Mouse (Mus musculus): ENCODE measurements around the gene Prkcb. TPM values are rescaled to one million over a fixed set of nuclear protein-coding genes. Genes with fewer than 3 reads are reported as not detected.

Prkcb gene
- polyA plus RNA-seq, 1 experiment: 17.8 TPM

DNA sequence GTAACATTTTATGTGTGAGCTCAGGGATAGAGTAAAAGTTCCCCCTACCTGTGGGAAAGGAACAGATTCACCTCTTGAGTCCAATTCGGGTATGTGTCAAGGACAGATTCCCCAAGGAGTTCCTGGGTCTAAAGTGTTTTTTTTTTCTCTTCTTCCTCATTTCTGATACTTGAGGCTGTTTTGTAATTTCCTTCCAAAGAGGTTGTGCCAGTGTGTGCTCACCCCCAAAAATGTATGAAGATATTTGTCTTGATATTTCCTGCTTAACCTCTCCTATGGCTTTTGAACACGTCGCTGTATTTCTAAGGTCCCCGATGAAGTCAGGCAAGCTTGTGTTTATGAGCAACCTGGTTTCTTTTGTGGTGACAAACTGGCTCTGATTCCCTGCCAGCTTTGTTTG lies 30.0 kb upstream of the Prkcb start:
- no peaks in the 10 kb centered on the region for H3K36me3 ChIP-seq (ENCODE audit: control insufficient read depth, insufficient read depth)
- TF ChIP-seq CTCF (IDR thresholded peaks at IDR 0.05; ENCODE audit: control insufficient read depth, insufficient read depth, insufficient read length) (no peak), MYOD1 (IDR thresholded peaks at IDR 0.05; ENCODE audit: control insufficient read depth, insufficient read length, low read depth) (no peak), CEBPB (IDR thresholded peaks at IDR 0.05; ENCODE audit: low read depth) (no peak), MYOG (IDR thresholded peaks at IDR 0.05; ENCODE audit: control insufficient read depth, extremely low read depth, insufficient read length) (no peak), MAX (IDR thresholded peaks at IDR 0.05) (no peak), FOSL1 (IDR thresholded peaks at IDR 0.05; ENCODE audit: insufficient read depth, low read length, poor library complexity, severe bottlenecking) (no peak), USF1 (IDR thresholded peaks at IDR 0.05; ENCODE audit: low read depth) (no peak)
- no peak overlapping the region for H3ac ChIP-seq (ENCODE audit: control insufficient read depth, insufficient read length, low read depth)
- H3K79me3 ChIP-seq (ENCODE audit: low read depth): no peaks in the 10 kb centered on the region
- H3K27me3 ChIP-seq (ENCODE audit: control insufficient read depth, insufficient read depth, insufficient read length): no peaks in the 10 kb centered on the region
- H3K4me3 ChIP-seq (ENCODE audit: insufficient read depth, poor library complexity, severe bottlenecking): no peak overlapping the region
- H3K79me2 ChIP-seq (ENCODE audit: control insufficient read depth, insufficient read depth): no peaks in the 10 kb centered on the region

DNA sequence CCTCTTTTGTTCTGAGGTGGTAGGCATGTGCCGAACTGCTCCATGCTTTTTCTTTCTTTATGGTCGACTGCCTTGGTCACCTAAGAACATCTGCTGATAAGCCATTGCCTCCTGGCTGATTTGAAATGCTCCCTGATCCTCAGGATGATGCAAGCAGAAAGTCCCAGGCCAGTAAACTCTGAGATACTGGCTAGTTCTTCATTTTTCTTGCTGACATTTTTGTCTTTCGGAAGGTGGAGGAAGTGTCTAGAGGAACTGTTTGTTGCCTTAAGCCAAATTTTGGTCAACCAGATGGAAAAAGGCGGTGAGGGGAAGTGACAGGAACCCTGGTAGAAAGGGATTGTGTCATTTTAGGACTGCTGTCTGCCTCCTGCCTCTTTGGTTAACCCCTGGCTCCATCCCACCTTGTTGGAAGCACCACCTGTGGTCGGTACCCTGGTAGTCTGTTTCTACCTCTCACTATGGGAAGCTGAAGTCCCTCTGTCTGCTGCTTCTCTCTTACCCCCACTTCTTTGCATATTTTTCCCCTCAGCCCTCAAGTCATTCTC lies 28.4 kb upstream of the Prkcb start:
- TF ChIP-seq MAX (IDR thresholded peaks at IDR 0.05): no peak
- TF ChIP-seq CTCF (IDR thresholded peaks at IDR 0.05; ENCODE audit: control insufficient read depth, insufficient read depth, insufficient read length): no peak
- no peak for TF ChIP-seq FOSL1 (IDR thresholded peaks at IDR 0.05; ENCODE audit: insufficient read depth, low read length, poor library complexity, severe bottlenecking)
- no peak for TF ChIP-seq MYOD1 (IDR thresholded peaks at IDR 0.05; ENCODE audit: control insufficient read depth, insufficient read length, low read depth)
- TF ChIP-seq CEBPB (IDR thresholded peaks at IDR 0.05; ENCODE audit: low read depth): no peak
- TF ChIP-seq MYOG (IDR thresholded peaks at IDR 0.05; ENCODE audit: control insufficient read depth, extremely low read depth, insufficient read length): no peak
- Histone ChIP-seq H3K79me2 (ENCODE audit: control insufficient read depth, insufficient read depth) (no peaks in the 10 kb centered on the region), H3K79me3 (ENCODE audit: low read depth) (no peaks in the 10 kb centered on the region), H3K36me3 (ENCODE audit: control insufficient read depth, insufficient read depth) (no peaks in the 10 kb centered on the region), H3ac (ENCODE audit: control insufficient read depth, insufficient read length, low read depth) (no peak overlapping the region), H3K4me3 (ENCODE audit: insufficient read depth, poor library complexity, severe bottlenecking) (no peak overlapping the region), H3K27me3 (ENCODE audit: control insufficient read depth, insufficient read depth, insufficient read length) (no peaks in the 10 kb centered on the region)

- Histone ChIP-seq H3ac (ENCODE audit: control insufficient read depth, insufficient read length, low read depth) (no peak overlapping the region), H3K4me3 (ENCODE audit: insufficient read depth, poor library complexity, severe bottlenecking) (no peak overlapping the region), H3K79me3 (ENCODE audit: low read depth) (no peaks in the 10 kb centered on the region), H3K79me2 (ENCODE audit: control insufficient read depth, insufficient read depth) (no peaks in the 10 kb centered on the region), H3K36me3 (ENCODE audit: control insufficient read depth, insufficient read depth) (no peaks in the 10 kb centered on the region), H3K27me3 (ENCODE audit: control insufficient read depth, insufficient read depth, insufficient read length) (no peaks in the 10 kb centered on the region)
- TF ChIP-seq FOSL1 (IDR thresholded peaks at IDR 0.05; ENCODE audit: insufficient read depth, low read length, poor library complexity, severe bottlenecking) (no peak), MYOD1 (IDR thresholded peaks at IDR 0.05; ENCODE audit: control insufficient read depth, insufficient read length, low read depth) (no peak), CTCF (IDR thresholded peaks at IDR 0.05; ENCODE audit: control insufficient read depth, insufficient read depth, insufficient read length) (no peak), CEBPB (IDR thresholded peaks at IDR 0.05; ENCODE audit: low read depth) (no peak), MYOG (IDR thresholded peaks at IDR 0.05; ENCODE audit: control insufficient read depth, extremely low read depth, insufficient read length) (no peak), USF1 (IDR thresholded peaks at IDR 0.05; ENCODE audit: low read depth) (no peak), MAX (IDR thresholded peaks at IDR 0.05) (no peak)
These were observed 19.5 kb upstream of the Prkcb start for GRCm38 (mm10) chr7:122268983-122269486.

DNA sequence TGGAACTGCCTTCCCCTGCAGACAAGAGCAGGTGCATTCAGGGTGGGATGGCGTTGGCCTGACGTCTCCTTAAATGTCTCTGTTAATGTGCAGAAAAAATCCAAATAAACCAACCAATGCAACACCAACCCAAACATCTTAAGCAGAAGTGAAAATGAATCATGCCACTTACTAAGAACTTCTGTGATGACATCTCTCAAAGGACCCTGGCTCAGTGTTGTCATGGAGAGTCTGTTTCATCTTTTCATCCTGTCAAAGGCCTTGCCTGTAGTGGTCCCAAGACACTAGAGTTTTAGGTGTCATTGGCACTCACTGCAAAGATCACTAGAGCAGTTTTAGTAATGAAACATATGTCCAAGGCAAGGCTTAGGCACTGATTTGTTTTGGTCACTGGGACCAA lies 16.2 kb upstream of the Prkcb start:
- H3K27me3 ChIP-seq (ENCODE audit: control insufficient read depth, insufficient read depth, insufficient read length): no peaks in the 10 kb centered on the region
- no peaks in the 10 kb centered on the region for H3K79me3 ChIP-seq (ENCODE audit: low read depth)
- H3K4me3 ChIP-seq (ENCODE audit: insufficient read depth, poor library complexity, severe bottlenecking): no peak overlapping the region
- H3K36me3 ChIP-seq (ENCODE audit: control insufficient read depth, insufficient read depth): no peaks in the 10 kb centered on the region
- H3K79me2 ChIP-seq (ENCODE audit: control insufficient read depth, insufficient read depth): no peaks in the 10 kb centered on the region
- H3ac ChIP-seq (ENCODE audit: control insufficient read depth, insufficient read length, low read depth): no peak overlapping the region
- TF ChIP-seq CTCF (IDR thresholded peaks at IDR 0.05; ENCODE audit: control insufficient read depth, insufficient read depth, insufficient read length): no peak
- no peak for TF ChIP-seq MYOG (IDR thresholded peaks at IDR 0.05; ENCODE audit: control insufficient read depth, extremely low read depth, insufficient read length)
- no peak for TF ChIP-seq CEBPB (IDR thresholded peaks at IDR 0.05; ENCODE audit: low read depth)
- TF ChIP-seq MYOD1 (IDR thresholded peaks at IDR 0.05; ENCODE audit: control insufficient read depth, insufficient read length, low read depth): no peak
- no peak for TF ChIP-seq USF1 (IDR thresholded peaks at IDR 0.05; ENCODE audit: low read depth)

- Histone ChIP-seq H3K79me3 (ENCODE audit: low read depth) (no peaks in the 10 kb centered on the region), H3K36me3 (ENCODE audit: control insufficient read depth, insufficient read depth) (no peaks in the 10 kb centered on the region), H3ac (ENCODE audit: control insufficient read depth, insufficient read length, low read depth) (no peak overlapping the region), H3K4me3 (ENCODE audit: insufficient read depth, poor library complexity, severe bottlenecking) (no peak overlapping the region), H3K27me3 (ENCODE audit: control insufficient read depth, insufficient read depth, insufficient read length) (no peaks in the 10 kb centered on the region), H3K79me2 (ENCODE audit: control insufficient read depth, insufficient read depth) (no peaks in the 10 kb centered on the region)
- no peak for TF ChIP-seq FOSL1 (IDR thresholded peaks at IDR 0.05; ENCODE audit: insufficient read depth, low read length, poor library complexity, severe bottlenecking)
- no peak for TF ChIP-seq USF1 (IDR thresholded peaks at IDR 0.05; ENCODE audit: low read depth)
- TF ChIP-seq CEBPB (IDR thresholded peaks at IDR 0.05; ENCODE audit: low read depth): no peak
- TF ChIP-seq MYOG (IDR thresholded peaks at IDR 0.05; ENCODE audit: control insufficient read depth, extremely low read depth, insufficient read length): no peak
- TF ChIP-seq MYOD1 (IDR thresholded peaks at IDR 0.05; ENCODE audit: control insufficient read depth, insufficient read length, low read depth): no peak
- TF ChIP-seq CTCF (IDR thresholded peaks at IDR 0.05; ENCODE audit: control insufficient read depth, insufficient read depth, insufficient read length): no peak
- TF ChIP-seq MAX (IDR thresholded peaks at IDR 0.05): no peak
These were observed 9.0 kb upstream of the Prkcb start for GRCm38 (mm10) chr7:122279580-122279979.

- Histone ChIP-seq H3K4me3 (ENCODE audit: insufficient read depth, poor library complexity, severe bottlenecking) (no peak overlapping the region), H3K79me2 (ENCODE audit: control insufficient read depth, insufficient read depth) (no peaks in the 10 kb centered on the region), H3K36me3 (ENCODE audit: control insufficient read depth, insufficient read depth) (no peaks in the 10 kb centered on the region), H3K79me3 (ENCODE audit: low read depth) (no peaks in the 10 kb centered on the region), H3K27me3 (ENCODE audit: control insufficient read depth, insufficient read depth, insufficient read length) (no peaks in the 10 kb centered on the region), H3ac (ENCODE audit: control insufficient read depth, insufficient read length, low read depth) (no peak overlapping the region)
- TF ChIP-seq MYOD1 (IDR thresholded peaks at IDR 0.05; ENCODE audit: control insufficient read depth, insufficient read length, low read depth): no peak
- TF ChIP-seq FOSL1 (IDR thresholded peaks at IDR 0.05; ENCODE audit: insufficient read depth, low read length, poor library complexity, severe bottlenecking): no peak
- no peak for TF ChIP-seq MYOG (IDR thresholded peaks at IDR 0.05; ENCODE audit: control insufficient read depth, extremely low read depth, insufficient read length)
- TF ChIP-seq USF1 (IDR thresholded peaks at IDR 0.05; ENCODE audit: low read depth): no peak
- TF ChIP-seq CEBPB (IDR thresholded peaks at IDR 0.05; ENCODE audit: low read depth): no peak
- no peak for TF ChIP-seq MAX (IDR thresholded peaks at IDR 0.05)
- TF ChIP-seq CTCF (IDR thresholded peaks at IDR 0.05; ENCODE audit: control insufficient read depth, insufficient read depth, insufficient read length): no peak
These were observed 8.2 kb upstream of the Prkcb start for GRCm38 (mm10) chr7:122280334-122280733.
